Mouse (Mus musculus) limb, embryonic 14.5 days (tissue): ENCODE measurements around the gene Igfn1. TPM values are rescaled to one million over a fixed set of nuclear protein-coding genes. Genes with fewer than 3 reads are reported as not detected.

Source experiments
- ATAC-seq: fragments of 200-750 bp; cut with Nextera tagmentation; 2 replicates; pipeline ENCODE4 v1.8.0; 2017; ENCODE audit warnings: low read depth, moderate number of reproducible peaks, moderate TSS enrichment; ENCODE audit not compliant: low FRiP score
- DNase-seq: peaks from one replicate; pipeline ENCODE4 v3.0.0-alpha.2; 2015; ENCODE audit warnings: low spot score
- H3K27ac ChIP-seq: fragments of 300-500 bp; sonication (generic); replicated peaks from 2 replicates; pipeline ENCODE4 v1.5.1; 2014; ENCODE audit warnings: low read depth, mild to moderate bottlenecking, low read length, moderate library complexity, mixed read lengths
- H3K27me3 ChIP-seq: fragments of 300-500 bp; sonication (generic); 2 replicates; pipeline ENCODE4 v1.6.1; 2014; ENCODE audit warnings: low read length, mixed read lengths; ENCODE audit not compliant: control insufficient read depth, insufficient read depth
- H3K36me3 ChIP-seq: fragments of 300-500 bp; sonication (generic); 2 replicates; pipeline ENCODE4 v1.6.1; 2014; ENCODE audit warnings: mild to moderate bottlenecking, low read length, moderate library complexity, mixed read lengths; ENCODE audit not compliant: control insufficient read depth, insufficient read depth
- H3K4me1 ChIP-seq: fragments of 300-500 bp; sonication (generic); 2 replicates; pipeline ENCODE4 v1.6.1; 2014; ENCODE audit warnings: antibody characterized with exemption, low read length, mixed read lengths; ENCODE audit not compliant: control insufficient read depth, insufficient read depth
- H3K4me2 ChIP-seq: fragments of 300-500 bp; sonication (generic); replicated peaks from 2 replicates; pipeline ENCODE4 v1.6.1; 2014; ENCODE audit warnings: low read depth, mild to moderate bottlenecking, low read length, moderate library complexity; ENCODE audit not compliant: severe bottlenecking
- H3K4me3 ChIP-seq: fragments of 300-500 bp; sonication (generic); replicated peaks from 2 replicates; pipeline ENCODE4 v1.5.1; 2014; ENCODE audit warnings: low read length
- H3K9ac ChIP-seq: fragments of 300-500 bp; sonication (generic); 2 replicates; pipeline ENCODE4 v1.6.1; 2014; ENCODE audit warnings: mild to moderate bottlenecking, low read depth, low read length, moderate library complexity; ENCODE audit not compliant: severe bottlenecking
- H3K9me3 ChIP-seq: fragments of 300-500 bp; sonication (generic); 2 replicates; pipeline ENCODE4 v1.6.1; 2016; ENCODE audit warnings: low read length; ENCODE audit not compliant: control insufficient read depth
- POLR2A ChIP-seq: fragments of 200-500 bp; IDR thresholded peaks from 2 replicates; pipeline ENCODE4 v1.8.0; 2012; ENCODE audit warnings: inconsistent platforms, mild to moderate bottlenecking, moderate library complexity, borderline replicate concordance; ENCODE audit not compliant: insufficient read depth, insufficient read length; ENCODE audit errors: extremely low read depth
- WGBS: fragments of 180-500 bp; shearing (Covaris S2); extraction: QIAGEN DNeasy Blood & Tissue Kit; methylation state at CpG from one replicate; pipeline ENCODE4 v1.1.7; 2014; 5-methylcytosine and 5-hydroxymethylcytosine counted together
- polyA plus RNA-seq, 2 experiments: library from polyadenylated mRNA; depleted of rRNA in 1 of 2; stranded (reverse) in 1 of 2; unstranded in 1 of 2; fragments of >200 nt; fragmentation: Nextera tagmentation in 1 of 2; extraction: Ambion mirVana in 1 of 2; gene quantifications; 2 replicates each; pipeline versions ENCODE4 v1.2.1 to v1.2.3; 2012 to 2014

The Igfn1 gene
- polyA plus RNA-seq, 2 experiments, result 0.28 to 0.69 TPM

DNA sequence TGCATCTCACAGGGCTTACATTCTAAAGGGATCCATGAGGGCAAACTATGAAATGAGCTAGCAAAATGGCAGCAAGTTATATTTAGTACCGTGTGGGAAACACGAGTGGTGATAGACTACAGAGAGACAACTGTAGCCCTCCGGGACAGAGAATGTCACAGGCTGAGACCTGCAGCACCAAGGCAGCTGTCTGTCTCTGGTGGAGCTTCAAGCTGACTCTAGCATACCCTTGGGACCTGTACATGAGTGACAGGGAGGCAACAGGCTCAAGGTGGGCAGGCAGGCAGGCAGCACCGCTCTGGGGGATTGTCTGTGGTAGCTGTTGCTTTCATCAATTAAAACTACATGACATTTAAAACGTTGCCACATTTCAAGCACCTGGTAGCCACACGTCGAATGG, 82.9 kb downstream of the Igfn1 start:
- WGBS, result 66% methylated on average over 7 of the region's 7 CpGs

DNA sequence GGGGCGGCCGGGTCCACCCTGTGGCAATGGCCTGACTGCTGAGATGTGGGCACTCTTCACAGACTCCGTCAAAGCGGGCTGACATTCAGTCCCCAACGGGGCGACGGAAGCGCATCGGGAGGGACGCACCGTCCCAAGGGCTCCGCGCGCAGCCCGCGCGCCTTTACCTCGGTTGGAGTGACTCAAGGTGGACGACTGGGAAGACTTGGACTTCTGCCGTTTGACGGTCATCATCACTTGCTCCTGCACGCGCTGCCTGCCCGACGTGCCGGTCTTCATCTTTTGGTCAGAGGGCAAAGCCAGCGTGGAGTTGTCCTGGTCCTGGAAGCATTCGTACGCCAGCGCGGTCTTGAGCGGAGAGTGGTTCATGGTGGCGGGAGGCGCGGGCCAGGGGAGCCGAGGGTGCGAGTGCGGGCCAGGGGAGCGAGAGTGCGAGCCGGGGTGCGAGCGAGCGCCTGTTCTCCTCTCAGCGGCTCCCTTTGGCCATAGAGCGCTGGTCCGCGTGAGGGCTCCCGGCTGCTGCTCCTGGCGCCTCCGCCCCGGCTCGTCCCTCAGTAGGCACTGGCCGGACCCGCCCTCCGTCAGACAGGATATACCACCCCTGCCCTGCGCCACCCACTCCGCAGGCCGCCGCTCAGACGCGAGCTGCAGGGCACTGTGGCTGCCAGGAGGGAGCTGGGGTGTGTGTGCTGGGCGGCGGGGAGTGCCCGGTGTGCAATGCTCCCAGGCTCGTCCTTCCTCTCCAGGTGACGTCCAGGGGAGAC, 87.3 kb downstream of the Igfn1 start, which contains the start of gene Pkp1:
Pkp1 (minus strand) TSS at position 564 of the 764 bp plus-strand sequence.
- H3K27ac ChIP-seq, result no peak within 1 kb of the TSS
- ATAC-seq, result no peak
- DNase-seq, result no peak
- peak within 1 kb of the TSS; percentile 40 for H3K4me3 ChIP-seq
- H3K9ac ChIP-seq, result peak within 1 kb of the TSS; percentile 34; the same call in 1 of the 2 replicates
- H3K36me3 ChIP-seq, result no peaks in the 10 kb centered on the region
- peaks cover 3% of the 10 kb centered on the region; the same call in 1 of the 2 replicates for H3K4me1 ChIP-seq
- peak within 1 kb of the TSS; percentile 61 for H3K4me2 ChIP-seq
- WGBS, result 1% methylated on average over 57 of the region's 67 CpGs
- H3K27me3 ChIP-seq, result peaks cover 51% of the 10 kb centered on the region
- H3K9me3 ChIP-seq, result no peaks in the 10 kb centered on the region
- no peak for TF ChIP-seq POLR2A

More for the DNA sequence above, 82.9 kb downstream of the Igfn1 start:
- TF ChIP-seq POLR2A, result no peak
- ATAC-seq, result no peak
- Histone ChIP-seq H3K27me3 (peaks cover 31% of the 10 kb centered on the region), H3K4me1 (peaks cover 3% of the 10 kb centered on the region; the same call in 1 of the 2 replicates), H3K4me3 (no peak overlapping the region), H3K4me2 (no peak overlapping the region), H3K36me3 (no peaks in the 10 kb centered on the region), H3K27ac (no peak overlapping the region), H3K9ac (no peak overlapping the region), H3K9me3 (no peaks in the 10 kb centered on the region)
- DNase-seq, result no peak

DNA sequence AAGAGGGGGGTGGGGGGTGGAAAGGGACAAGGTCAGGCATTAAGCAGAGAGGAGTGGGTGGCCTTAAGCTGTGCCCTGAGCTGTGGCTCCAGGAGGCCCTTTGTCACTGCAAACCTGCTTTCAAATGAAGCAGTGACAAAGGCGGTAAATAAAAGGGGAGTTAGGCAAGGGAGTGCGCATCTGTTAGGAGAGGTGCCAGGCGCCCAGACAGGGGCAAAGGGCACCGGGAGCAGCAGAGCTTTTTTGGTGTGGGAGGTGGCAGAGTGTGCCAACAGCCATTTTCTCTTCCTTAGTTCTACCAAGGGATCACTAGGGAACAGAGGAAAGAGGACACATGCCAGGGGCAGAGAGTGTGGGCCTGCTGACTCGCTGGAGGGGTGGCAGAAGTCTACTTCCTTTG, 88.9 kb downstream of the Igfn1 start:
- H3K4me2 ChIP-seq, result no peak overlapping the region
- H3K27ac ChIP-seq, result no peak overlapping the region
- no peak overlapping the region; the same call in 1 of the 2 replicates for H3K4me3 ChIP-seq
- DNase-seq, result no peak
- 17% methylated on average over 5 of the region's 5 CpGs for WGBS
- H3K4me1 ChIP-seq, result peaks cover 3% of the 10 kb centered on the region; the same call in 1 of the 2 replicates
- TF ChIP-seq POLR2A, result no peak
- no peaks in the 10 kb centered on the region for H3K36me3 ChIP-seq
- ATAC-seq, result no peak
- no peaks in the 10 kb centered on the region for H3K9me3 ChIP-seq
- H3K27me3 ChIP-seq, result peaks cover 47% of the 10 kb centered on the region
- no peak overlapping the region for H3K9ac ChIP-seq

DNA sequence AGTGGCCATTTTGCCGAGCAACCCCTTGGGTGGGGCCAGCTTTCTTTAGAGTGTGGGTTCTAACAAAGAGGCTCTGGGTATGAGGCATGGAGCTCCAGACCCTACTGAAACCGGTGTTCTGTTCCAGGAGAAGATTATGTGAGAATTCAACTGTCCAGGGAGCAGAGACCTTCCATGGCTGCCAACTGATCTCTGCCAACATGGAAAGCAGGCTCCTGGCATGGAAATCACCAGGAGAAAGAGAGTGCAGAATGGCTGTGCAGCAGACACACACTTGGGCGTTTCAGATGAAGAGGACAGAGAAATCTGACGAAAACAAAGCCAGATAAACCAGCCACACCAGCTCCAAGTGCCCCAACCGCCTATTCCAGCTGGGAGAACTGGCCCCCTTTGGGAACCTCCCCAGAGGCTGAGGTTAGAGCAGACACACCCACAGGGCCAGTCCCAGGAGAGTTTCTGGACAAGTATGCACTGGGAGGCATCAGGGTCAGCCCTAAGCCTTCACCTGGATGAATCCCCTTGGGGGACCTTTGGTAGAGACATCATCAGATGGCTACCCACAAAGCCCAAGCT, 89.6 kb downstream of the Igfn1 start:
- H3K9ac ChIP-seq, result no peak overlapping the region
- H3K4me1 ChIP-seq, result peaks cover 3% of the 10 kb centered on the region; the same call in 1 of the 2 replicates
- no peak overlapping the region for H3K27ac ChIP-seq
- peaks cover 47% of the 10 kb centered on the region for H3K27me3 ChIP-seq
- no peaks in the 10 kb centered on the region for H3K36me3 ChIP-seq
- 46% methylated on average over 5 of the region's 5 CpGs for WGBS
- DNase-seq (peak; percentile 15), ATAC-seq (no peak)
- H3K9me3 ChIP-seq, result no peaks in the 10 kb centered on the region
- no peak for TF ChIP-seq POLR2A
- H3K4me3 ChIP-seq, result no peak overlapping the region
- H3K4me2 ChIP-seq, result 0 out of 2 replicates have a peak overlapping the region, but pooled peaks have one; percentile 6

DNA sequence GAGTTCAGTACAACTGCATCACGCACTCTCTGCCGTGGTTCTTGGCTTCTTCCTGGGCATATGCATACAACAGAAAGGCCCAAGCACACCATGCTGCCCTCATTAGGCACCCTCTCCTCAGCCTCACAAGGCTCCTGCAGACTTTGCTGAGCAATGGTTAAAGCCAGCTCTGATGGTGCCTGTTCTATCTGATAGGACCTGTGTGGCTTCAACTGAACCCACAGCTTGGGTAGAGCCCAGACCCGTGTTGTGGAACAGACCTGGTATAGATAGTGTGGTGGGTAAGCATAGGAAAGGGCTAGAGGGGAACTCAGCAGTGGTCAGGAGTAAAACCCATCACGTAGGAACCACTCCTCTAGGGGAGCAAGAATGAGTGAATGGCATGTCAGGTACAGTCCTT, 92.5 kb downstream of the Igfn1 start:
- Histone ChIP-seq H3K4me1 (no peaks in the 10 kb centered on the region; the same call in 1 of the 2 replicates), H3K9me3 (no peaks in the 10 kb centered on the region), H3K36me3 (no peaks in the 10 kb centered on the region), H3K4me3 (no peak overlapping the region), H3K27ac (no peak overlapping the region), H3K4me2 (no peak overlapping the region), H3K27me3 (peaks cover 25% of the 10 kb centered on the region), H3K9ac (no peak overlapping the region)
- WGBS, result 73% methylated on average over 4 of the region's 4 CpGs
- ATAC-seq (no peak), DNase-seq (no peak)
- TF ChIP-seq POLR2A, result no peak
